Mouse (Mus musculus) forebrain, embryonic 11.5 days (tissue): Measurements from ENCODE around the gene Ascc1. TPM values are rescaled to one million over a fixed set of nuclear protein-coding genes. Genes with fewer than 3 reads are reported as not detected.
"Not testable (repeated sequence)": the region's sequence is repeated elsewhere in the genome, so short reads cannot be mapped to it uniquely, and the experiment has no call there.

Source experiments
- ATAC-seq: fragments of 200-750 bp; cut with Nextera tagmentation; replicated peaks from 2 replicates; pipeline ENCODE4 v1.8.0; 2017; ENCODE audit warnings: moderate TSS enrichment; ENCODE audit not compliant: low FRiP score
- DNase-seq: peaks from one replicate; pipeline ENCODE4 v3.0.0-alpha.2; 2017; ENCODE audit warnings: low spot score
- H3K27ac ChIP-seq: fragments of 300-500 bp; sonication (generic); 2 replicates; pipeline ENCODE4 v1.5.1; 2014; ENCODE audit warnings: low read depth, low read length
- H3K27me3 ChIP-seq: fragments of 300-500 bp; sonication (generic); 2 replicates; pipeline ENCODE4 v1.6.1; 2014; ENCODE audit warnings: mild to moderate bottlenecking, low read length, mixed read lengths; ENCODE audit not compliant: control insufficient read depth, insufficient read depth
- H3K36me3 ChIP-seq: fragments of 300-500 bp; sonication (generic); 2 replicates; pipeline ENCODE4 v1.6.1; 2014; ENCODE audit warnings: mild to moderate bottlenecking, low read length, moderate library complexity, mixed read lengths; ENCODE audit not compliant: control insufficient read depth, insufficient read depth
- H3K4me1 ChIP-seq: fragments of 300-500 bp; sonication (generic); replicated peaks from 2 replicates; pipeline ENCODE4 v1.6.1; 2014; ENCODE audit warnings: low read length, mixed read lengths; ENCODE audit not compliant: control insufficient read depth, insufficient read depth
- H3K4me2 ChIP-seq: fragments of 300-500 bp; sonication (generic); 2 replicates; pipeline ENCODE4 v1.6.1; 2014; ENCODE audit warnings: low read depth, mild to moderate bottlenecking, low read length, moderate library complexity, mixed read lengths; ENCODE audit not compliant: severe bottlenecking
- H3K4me3 ChIP-seq: fragments of 300-500 bp; sonication (generic); 2 replicates; pipeline ENCODE4 v1.5.1; 2014; ENCODE audit warnings: low read depth, low read length
- H3K9ac ChIP-seq: fragments of 300-500 bp; sonication (generic); 2 replicates; pipeline ENCODE4 v1.6.1; 2014; ENCODE audit warnings: low read length
- H3K9me3 ChIP-seq: fragments of 300-500 bp; sonication (generic); 2 replicates; pipeline ENCODE4 v1.6.1; 2016; ENCODE audit warnings: low read length, mixed read lengths; ENCODE audit not compliant: control insufficient read depth
- WGBS: fragments of 180-500 bp; shearing (Covaris S2); extraction: QIAGEN DNeasy Blood & Tissue Kit; methylation state at CpG from one replicate; pipeline ENCODE4 v1.1.7; 2014; 5-methylcytosine and 5-hydroxymethylcytosine counted together
- polyA plus RNA-seq: library from polyadenylated mRNA; unstranded; fragments of >200 nt; fragmentation: Nextera tagmentation; extraction: Ambion mirVana; gene quantifications from 2 replicates; pipeline ENCODE4 v1.2.1, GENCODE M21; 2014

Ascc1 gene
- polyA plus RNA-seq, 1 experiment from 2014 or later, result 35.8 TPM

DNA sequence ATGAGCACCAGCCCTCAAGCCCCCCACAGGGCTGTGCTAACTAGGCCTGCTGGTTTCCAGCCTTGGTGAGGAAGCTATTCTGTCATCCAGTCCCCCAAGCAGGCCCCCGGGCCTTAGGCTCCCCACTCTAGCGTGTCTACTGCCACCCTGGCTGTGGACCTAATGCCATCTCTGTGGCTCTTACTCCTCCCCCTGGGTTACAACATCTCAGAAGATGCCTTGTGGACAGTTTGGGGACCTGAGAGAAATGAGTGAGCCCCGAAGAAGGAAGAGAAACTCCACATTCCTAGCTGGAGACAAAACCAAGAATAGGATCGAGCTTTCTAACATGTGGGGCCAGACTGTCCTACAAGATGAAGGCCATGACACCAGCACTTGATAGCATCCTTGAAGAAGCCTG, 127.9 kb downstream of the Ascc1 start:
- Histone ChIP-seq H3K4me3 (no peak overlapping the region), H3K36me3 (no peaks in the 10 kb centered on the region), H3K9me3 (no peaks in the 10 kb centered on the region), H3K4me2 (no peak overlapping the region), H3K27ac (no peak overlapping the region), H3K9ac (no peak overlapping the region), H3K27me3 (no peaks in the 10 kb centered on the region), H3K4me1 (no peaks in the 10 kb centered on the region; the same call in 1 of the 2 replicates)
- no peak for ATAC-seq
- 92% methylated on average over 4 of the region's 4 CpGs for WGBS
- DNase-seq, result no peak

DNA sequence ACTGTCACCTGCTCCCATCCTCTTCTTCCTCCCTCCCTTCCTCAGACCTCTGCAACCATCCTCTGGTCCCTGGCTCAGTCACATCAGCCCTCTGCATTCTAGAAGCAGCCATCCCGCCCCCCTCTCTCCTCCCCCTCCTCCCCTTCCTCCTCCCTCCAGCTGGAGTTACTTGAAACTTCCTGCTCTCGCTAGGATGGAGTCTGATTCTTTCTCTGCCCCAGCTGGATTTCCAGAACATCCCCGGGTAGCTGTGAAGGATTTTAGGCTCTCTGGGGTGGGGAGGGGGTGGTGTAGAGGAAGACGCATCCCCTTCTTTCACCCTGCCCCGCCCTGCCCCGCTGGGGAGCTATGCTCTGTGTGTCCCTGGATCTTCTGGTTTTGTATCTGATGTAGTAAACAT, 130.9 kb downstream of the Ascc1 start:
- Histone ChIP-seq H3K4me1 (no peaks in the 10 kb centered on the region; the same call in 1 of the 2 replicates), H3K36me3 (no peaks in the 10 kb centered on the region), H3K27me3 (no peaks in the 10 kb centered on the region), H3K9ac (no peak overlapping the region), H3K9me3 (no peaks in the 10 kb centered on the region), H3K4me2 (no peak overlapping the region), H3K27ac (no peak overlapping the region), H3K4me3 (no peak overlapping the region)
- ATAC-seq (no peak), DNase-seq (no peak)
- WGBS, result 28% methylated on average over 6 of the region's 6 CpGs

DNA sequence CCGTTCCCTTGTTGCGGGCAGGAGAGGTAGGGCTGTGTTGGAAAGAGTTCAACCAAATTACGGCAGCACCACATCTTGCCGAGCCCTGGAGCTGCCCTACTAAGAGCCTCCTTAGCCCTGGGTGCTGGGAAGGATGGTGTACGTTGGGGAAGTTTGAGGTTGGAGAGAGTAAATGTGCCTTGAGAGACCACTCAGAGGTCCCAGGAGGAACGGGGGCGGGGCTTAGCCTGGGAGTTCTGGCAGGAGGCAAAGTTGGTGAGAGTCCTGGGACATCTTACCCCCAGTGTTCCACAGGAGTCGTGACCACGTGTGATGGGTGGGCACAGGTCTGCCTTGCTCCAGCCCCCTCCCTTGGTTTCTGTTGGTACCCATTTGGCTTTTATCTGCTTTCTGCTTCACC, 131.6 kb downstream of the Ascc1 start:
- DNase-seq (no peak), ATAC-seq (no peak)
- Histone ChIP-seq H3K4me1 (no peaks in the 10 kb centered on the region; the same call in 1 of the 2 replicates), H3K4me2 (no peak overlapping the region), H3K9ac (no peak overlapping the region), H3K4me3 (no peak overlapping the region), H3K9me3 (no peaks in the 10 kb centered on the region), H3K27ac (no peak overlapping the region), H3K27me3 (no peaks in the 10 kb centered on the region), H3K36me3 (no peaks in the 10 kb centered on the region)
- WGBS, result 61% methylated on average over 9 of the region's 9 CpGs

GRCm38 (mm10) chr10:60136010-60136409, 133.4 kb downstream of the Ascc1 start:
- not testable (repeated sequence) for H3K4me3 ChIP-seq, ATAC-seq, H3K9me3 ChIP-seq, H3K9ac ChIP-seq, H3K4me1 ChIP-seq, H3K4me2 ChIP-seq, DNase-seq, H3K27me3 ChIP-seq, H3K27ac ChIP-seq, H3K36me3 ChIP-seq
- 31% methylated on average over 1 of the region's 1 CpGs for WGBS

- no peak for ATAC-seq
- WGBS, result 85% methylated on average over 7 of the region's 7 CpGs
Measured at GRCm38 (mm10) chr10:60136935-60137334, 134.3 kb downstream of the Ascc1 start.

GRCm38 (mm10) chr10:60138680-60139079, 136.1 kb downstream of the Ascc1 start:
- Histone ChIP-seq H3K4me2 (no peak overlapping the region), H3K9me3 (no peaks in the 10 kb centered on the region), H3K9ac (no peak overlapping the region), H3K36me3 (no peaks in the 10 kb centered on the region), H3K4me1 (no peaks in the 10 kb centered on the region; the same call in 1 of the 2 replicates), H3K27me3 (no peaks in the 10 kb centered on the region), H3K27ac (no peak overlapping the region), H3K4me3 (no peak overlapping the region)
- no peak for ATAC-seq
- 88% methylated on average over 5 of the region's 5 CpGs for WGBS
- no peak for DNase-seq

More at GRCm38 (mm10) chr10:60136935-60137334, 134.3 kb downstream of the Ascc1 start:
- H3K4me1 ChIP-seq, result no peaks in the 10 kb centered on the region; the same call in 1 of the 2 replicates
- no peaks in the 10 kb centered on the region for H3K9me3 ChIP-seq
- H3K36me3 ChIP-seq, result no peaks in the 10 kb centered on the region
- H3K9ac ChIP-seq, result no peak overlapping the region
- no peak overlapping the region for H3K4me2 ChIP-seq
- H3K4me3 ChIP-seq, result no peak overlapping the region
- H3K27me3 ChIP-seq, result no peaks in the 10 kb centered on the region
- no peak overlapping the region for H3K27ac ChIP-seq
- DNase-seq, result no peak

GRCm38 (mm10) chr10:60140751-60141150, 138.1 kb downstream of the Ascc1 start:
- H3K4me1 ChIP-seq, result no peaks in the 10 kb centered on the region
- ATAC-seq, result no peak
- no peak overlapping the region for H3K4me3 ChIP-seq
- no peak overlapping the region for H3K9ac ChIP-seq
- no peaks in the 10 kb centered on the region for H3K36me3 ChIP-seq
- no peaks in the 10 kb centered on the region for H3K9me3 ChIP-seq
- no peak overlapping the region for H3K27ac ChIP-seq
- no peaks in the 10 kb centered on the region for H3K27me3 ChIP-seq
- DNase-seq, result no peak
- no peak overlapping the region for H3K4me2 ChIP-seq
- WGBS, result 87% methylated on average over 4 of the region's 4 CpGs

- H3K9me3 ChIP-seq, result no peaks in the 10 kb centered on the region
- no peak for DNase-seq
- no peak overlapping the region for H3K27ac ChIP-seq
- 82% methylated on average over 3 of the region's 3 CpGs for WGBS
- H3K9ac ChIP-seq, result no peak overlapping the region
- no peaks in the 10 kb centered on the region; the same call in 1 of the 2 replicates for H3K27me3 ChIP-seq
- H3K4me1 ChIP-seq, result no peaks in the 10 kb centered on the region
- H3K36me3 ChIP-seq, result no peaks in the 10 kb centered on the region
- ATAC-seq, result no peak
- no peak overlapping the region for H3K4me3 ChIP-seq
- no peak overlapping the region for H3K4me2 ChIP-seq
Measured at GRCm38 (mm10) chr10:60141656-60142160, 139.1 kb downstream of the Ascc1 start.

DNA sequence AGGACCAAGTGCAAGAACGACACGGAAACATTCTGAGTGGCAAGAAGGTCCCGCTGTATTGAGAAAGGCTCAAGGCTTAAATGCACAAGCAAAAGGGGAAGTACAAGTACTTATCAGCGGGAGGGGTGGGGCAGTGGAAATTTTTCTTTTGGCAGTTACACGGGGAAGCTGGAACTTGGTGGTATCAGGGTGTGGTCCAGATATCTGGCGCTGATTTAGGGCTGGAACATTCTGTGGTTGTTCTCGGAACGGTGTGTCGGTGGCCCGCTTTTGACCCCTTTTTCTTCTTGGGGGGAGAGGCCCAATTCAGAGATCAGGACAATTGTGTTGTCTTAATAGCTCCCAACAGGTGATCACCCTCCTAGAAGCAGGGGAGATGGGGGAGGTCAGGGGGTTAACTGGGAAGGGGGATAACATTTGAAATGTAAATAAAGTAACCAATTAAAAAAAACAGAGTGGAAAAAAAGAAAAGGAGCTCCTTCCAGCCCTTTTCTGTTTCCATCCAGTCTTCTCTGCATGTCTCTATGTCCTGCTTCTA, 145.0 kb downstream of the Ascc1 start:
- H3K36me3 ChIP-seq, H3K4me1 ChIP-seq, H3K4me3 ChIP-seq, H3K27me3 ChIP-seq, H3K9me3 ChIP-seq, ATAC-seq, H3K9ac ChIP-seq, DNase-seq, H3K4me2 ChIP-seq, H3K27ac ChIP-seq: not testable (repeated sequence)
- 68% methylated on average over 10 of the region's 10 CpGs for WGBS
